Mouse (Mus musculus): ENCODE measurements around the gene Hspa2.
A peak's percentile ranks its signal among the peaks of the same experiment; 100 is the strongest.

DNA sequence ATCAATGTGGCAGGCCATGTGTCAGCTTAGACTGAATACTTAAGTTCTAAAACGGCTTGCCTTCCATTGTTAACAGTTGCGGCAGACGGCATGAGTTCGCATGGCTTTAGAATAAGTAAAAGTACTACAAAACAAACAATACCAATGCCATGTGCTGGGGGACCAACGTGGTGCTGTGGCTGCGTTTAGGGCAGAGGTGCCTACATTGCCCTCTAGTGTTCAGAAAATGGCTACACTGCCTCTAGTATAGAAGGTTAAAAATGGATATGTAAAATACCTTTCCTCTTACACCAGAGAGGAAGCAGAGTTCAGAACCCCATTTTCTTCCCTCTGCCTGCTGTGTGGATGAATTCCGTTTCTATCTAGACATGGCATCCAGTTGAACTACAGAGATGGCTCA, 27.3 kb upstream of the Hspa2 start:
- TF ChIP-seq EP300 (IDR thresholded peaks at IDR 0.05; ENCODE audit: low read depth) (no peak), CTCF (IDR thresholded peaks at IDR 0.05; ENCODE audit: low read depth) (peak; percentile 63)

All from heart, postnatal 0 days (tissue).